Mouse (Mus musculus) cortical plate, adult 2 months (tissue): ENCODE measurements at regions not wholly inside any gene's neighbourhood (a gene's known extent, or its start where the extent isn't known, plus 50 kb on each side); places are given as distances from the start of the nearest gene placed in this dataset.

Source experiments
- H3K27ac ChIP-seq: fragments of 200-500 bp; 2 replicates; pipeline ENCODE4 v1.5.1; 2012; ENCODE audit warnings: low read length, control low read depth, inconsistent platforms; ENCODE audit not compliant: insufficient read depth
- H3K4me1 ChIP-seq: fragments of 200-500 bp; 2 replicates; pipeline ENCODE4 v1.6.1; 2011; ENCODE audit warnings: low read length; ENCODE audit not compliant: control insufficient read depth, insufficient read depth
- H3K4me3 ChIP-seq: fragments of 200-500 bp; 2 replicates; pipeline ENCODE4 v1.5.1; 2011; ENCODE audit warnings: mild to moderate bottlenecking, low read length, control low read depth; ENCODE audit not compliant: insufficient read depth
- CTCF ChIP-seq: fragments of 200-500 bp; IDR thresholded peaks from 2 replicates; pipeline ENCODE4 v1.5.1; 2011; ENCODE audit warnings: mild to moderate bottlenecking, control low read depth, low read length; ENCODE audit not compliant: insufficient read depth; ENCODE audit errors: extremely low read depth
- POLR2A ChIP-seq: fragments of 200-500 bp; IDR thresholded peaks from 2 replicates; pipeline ENCODE4 v1.6.1; 2011; ENCODE audit warnings: mild to moderate bottlenecking, low read length, control low read depth; ENCODE audit not compliant: insufficient read depth; ENCODE audit errors: extremely low read depth

GRCm38 (mm10) chr17:9967988-9968387, 298.5 kb upstream of the Pabpc6 start:
- Histone ChIP-seq H3K27ac (no peak overlapping the region), H3K4me3 (no peak overlapping the region)
- TF ChIP-seq POLR2A: no peak
- TF ChIP-seq CTCF: no peak

DNA sequence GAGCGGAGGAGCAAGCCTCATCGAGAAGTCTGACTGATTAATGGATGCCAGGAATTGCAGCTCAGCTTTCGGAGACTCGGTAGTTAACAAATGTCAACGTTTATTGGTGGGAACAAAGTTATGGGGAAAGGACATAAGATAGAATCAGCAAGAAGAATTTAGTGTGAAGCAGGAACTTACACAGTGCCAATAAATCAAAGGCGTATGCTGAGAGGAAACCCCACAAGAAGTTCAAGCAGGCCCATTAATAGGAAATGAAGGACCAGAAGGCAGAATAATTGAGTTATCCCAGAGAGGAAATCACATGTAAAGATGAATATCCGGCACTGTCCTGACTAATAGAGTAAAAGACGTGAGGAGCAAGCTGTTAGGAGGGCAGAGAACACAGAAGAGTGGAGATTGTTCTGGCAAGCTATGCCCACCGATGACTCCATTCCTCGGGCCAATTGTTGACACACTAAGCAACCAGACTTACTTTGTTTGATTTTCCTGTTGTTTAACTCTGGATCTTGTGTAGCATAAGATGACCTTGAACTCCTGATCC, 293.4 kb upstream of the Pabpc6 start:
- H3K4me3 ChIP-seq: no peak overlapping the region
- H3K4me1 ChIP-seq: no peaks in the 10 kb centered on the region
- TF ChIP-seq POLR2A (no peak), CTCF (no peak)
- H3K27ac ChIP-seq: no peak overlapping the region

More at GRCm38 (mm10) chr17:9967988-9968387, 298.5 kb upstream of the Pabpc6 start:
- H3K4me1 ChIP-seq: no peaks in the 10 kb centered on the region

GRCm38 (mm10) chr17:9948985-9949667, 279.6 kb upstream of the Pabpc6 start:
- H3K4me1 ChIP-seq: no peaks in the 10 kb centered on the region
- no peak overlapping the region for H3K27ac ChIP-seq
- no peak overlapping the region for H3K4me3 ChIP-seq
- TF ChIP-seq CTCF (no peak), POLR2A (no peak)

GRCm38 (mm10) chr17:9947609-9948008, 278.1 kb upstream of the Pabpc6 start:
- H3K27ac ChIP-seq: no peak overlapping the region
- no peaks in the 10 kb centered on the region for H3K4me1 ChIP-seq
- H3K4me3 ChIP-seq: no peak overlapping the region
- TF ChIP-seq POLR2A (no peak), CTCF (no peak)

DNA sequence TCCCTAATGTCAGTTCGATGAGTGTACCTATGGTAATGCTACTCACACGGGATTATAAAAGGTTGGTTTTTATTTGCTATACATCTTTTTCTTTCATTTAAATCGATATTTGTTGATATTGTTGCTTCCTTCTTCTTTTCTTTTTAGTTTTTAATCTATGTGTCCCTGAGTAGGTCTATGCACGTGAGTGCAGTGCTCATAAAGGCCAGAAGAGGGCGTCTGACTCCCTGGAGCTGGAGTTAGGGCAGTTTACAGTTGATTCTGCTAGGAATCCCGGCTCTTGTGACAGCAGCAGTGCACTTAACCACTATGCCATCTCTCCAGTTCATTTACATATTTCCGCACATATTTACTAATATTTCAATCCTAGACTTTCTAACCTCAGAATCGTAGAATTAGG, 275.0 kb upstream of the Pabpc6 start:
- Histone ChIP-seq H3K27ac (no peak overlapping the region), H3K4me3 (no peak overlapping the region), H3K4me1 (no peaks in the 10 kb centered on the region)
- TF ChIP-seq CTCF: no peak
- TF ChIP-seq POLR2A: no peak

DNA sequence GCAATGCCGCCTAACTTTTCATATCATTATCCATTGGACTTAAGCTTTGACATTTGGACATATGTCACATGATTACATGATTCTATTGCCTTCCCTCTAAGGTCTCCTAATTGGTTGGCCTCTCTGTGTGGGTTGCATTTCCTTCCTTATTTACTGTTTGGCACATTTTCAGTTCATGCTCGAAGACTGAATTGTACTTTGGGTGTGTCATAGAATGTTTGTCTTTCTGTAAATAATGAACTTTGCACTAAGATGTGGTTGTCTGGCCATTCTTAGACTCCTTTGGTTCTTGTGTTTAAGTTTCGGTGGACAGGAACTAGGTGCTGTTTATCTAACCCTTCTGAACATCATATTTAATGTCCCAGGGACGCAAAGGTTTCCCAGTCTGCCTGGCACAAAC, 272.7 kb upstream of the Pabpc6 start:
- no peak for TF ChIP-seq CTCF
- TF ChIP-seq POLR2A: no peak
- Histone ChIP-seq H3K4me3 (no peak overlapping the region), H3K27ac (no peak overlapping the region), H3K4me1 (no peaks in the 10 kb centered on the region)

GRCm38 (mm10) chr17:9939576-9939975, 270.1 kb upstream of the Pabpc6 start:
- TF ChIP-seq POLR2A (no peak), CTCF (no peak)
- no peak overlapping the region for H3K27ac ChIP-seq
- no peaks in the 10 kb centered on the region for H3K4me1 ChIP-seq
- no peak overlapping the region for H3K4me3 ChIP-seq

- Histone ChIP-seq H3K4me1 (no peaks in the 10 kb centered on the region), H3K27ac (no peak overlapping the region), H3K4me3 (no peak overlapping the region)
- TF ChIP-seq POLR2A: no peak
- no peak for TF ChIP-seq CTCF
These were observed 268.9 kb upstream of the Pabpc6 start for GRCm38 (mm10) chr17:9938426-9938825.

GRCm38 (mm10) chr17:9937211-9937610, 267.7 kb upstream of the Pabpc6 start:
- Histone ChIP-seq H3K4me3 (no peak overlapping the region), H3K27ac (no peak overlapping the region), H3K4me1 (no peaks in the 10 kb centered on the region)
- no peak for TF ChIP-seq CTCF
- TF ChIP-seq POLR2A: no peak

DNA sequence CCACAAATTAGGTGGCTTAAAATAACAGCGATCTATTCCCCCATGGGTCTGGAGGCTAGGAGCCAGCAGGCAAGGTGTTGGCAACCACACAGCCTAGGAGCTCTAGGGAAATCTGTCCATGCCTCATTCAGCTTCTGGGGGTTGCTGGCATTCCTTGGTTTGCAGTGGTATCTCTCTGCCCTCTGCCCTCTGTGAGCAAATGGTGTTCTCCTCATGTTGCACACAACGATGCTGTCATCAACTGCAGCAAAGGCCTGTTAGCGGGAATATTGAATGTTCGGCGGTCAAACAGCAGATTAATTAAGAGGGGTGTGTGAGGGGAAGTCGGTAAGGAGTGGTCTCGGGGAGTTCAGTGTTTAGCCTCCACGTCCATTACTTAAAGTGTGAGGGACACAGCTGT, 262.7 kb upstream of the Pabpc6 start:
- Histone ChIP-seq H3K4me1 (peaks cover 9% of the 10 kb centered on the region), H3K27ac (no peak overlapping the region), H3K4me3 (no peak overlapping the region)
- TF ChIP-seq CTCF (no peak), POLR2A (no peak)

DNA sequence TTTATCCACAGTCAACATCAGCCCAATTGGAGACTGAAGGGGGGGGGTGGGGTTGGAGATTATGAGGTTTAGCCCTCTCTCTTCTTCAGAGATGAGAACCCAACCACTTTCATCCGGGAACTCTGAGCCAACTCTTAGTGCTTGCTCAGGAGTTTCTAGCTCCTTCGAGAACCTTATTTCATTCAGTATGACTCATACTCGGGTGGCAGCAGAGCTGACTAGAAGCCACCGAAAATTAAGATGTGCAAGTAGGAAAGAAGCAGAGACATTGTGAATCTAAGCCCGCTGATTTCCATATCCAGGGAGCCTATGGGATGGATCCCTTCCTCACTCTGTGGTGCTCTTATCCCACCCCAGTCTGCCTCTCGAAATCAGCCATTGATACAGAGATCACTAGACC, 262.0 kb upstream of the Pabpc6 start:
- H3K4me1 ChIP-seq: peaks cover 9% of the 10 kb centered on the region
- no peak overlapping the region for H3K27ac ChIP-seq
- H3K4me3 ChIP-seq: no peak overlapping the region
- TF ChIP-seq CTCF: no peak
- no peak for TF ChIP-seq POLR2A
